Mouse (Mus musculus) lung, postnatal 14 days (tissue): ENCODE data around the gene Park7.

ENCODE experiments used
- DNase-seq: peaks from one replicate; pipeline ENCODE4 v3.0.0; 2021

Gene Park7

GRCm38 (mm10) chr4:150914290-150914733 is at the start of gene Park7, which contains the start of gene Tnfrsf9:
Gene Park7, minus strand, starts transcription at chr4:150914437.
Gene Tnfrsf9, plus strand, starts transcription at chr4:150914562.
- DNase-seq = peak; percentile 97

- no peak for DNase-seq
These were observed 49.5 kb upstream of the Park7 start for GRCm38 (mm10) chr4:150963711-150964110.

GRCm38 (mm10) chr4:150962231-150962630 is 48.0 kb upstream of the Park7 start:
- DNase-seq = peak; percentile 23

GRCm38 (mm10) chr4:150958536-150958935 is 44.3 kb upstream of the Park7 start:
- DNase-seq = no peak

GRCm38 (mm10) chr4:150957106-150957458 is 42.8 kb upstream of the Park7 start:
- no peak for DNase-seq

- DNase-seq = no peak
These were observed 42.3 kb upstream of the Park7 start for GRCm38 (mm10) chr4:150956369-150957105.

- no peak for DNase-seq
These were observed 36.7 kb upstream of the Park7 start for GRCm38 (mm10) chr4:150950972-150951371.

- DNase-seq = no peak
These were observed 30.5 kb upstream of the Park7 start for GRCm38 (mm10) chr4:150944707-150945106.

- no peak for DNase-seq
These were observed 25.9 kb upstream of the Park7 start for GRCm38 (mm10) chr4:150939991-150940651.

- no peak for DNase-seq
These were observed 23.8 kb upstream of the Park7 start for GRCm38 (mm10) chr4:150938063-150938452.

- DNase-seq = peak; percentile 31
These were observed 23.2 kb upstream of the Park7 start for GRCm38 (mm10) chr4:150937293-150938062.

- no peak for DNase-seq
These were observed 19.3 kb upstream of the Park7 start for GRCm38 (mm10) chr4:150933503-150933902.

- no peak for DNase-seq
These were observed 13.6 kb upstream of the Park7 start for GRCm38 (mm10) chr4:150927789-150928188.

GRCm38 (mm10) chr4:150926924-150927705 is 12.9 kb upstream of the Park7 start:
- DNase-seq = no peak

GRCm38 (mm10) chr4:150925923-150926322 is 11.7 kb upstream of the Park7 start:
- no peak for DNase-seq

GRCm38 (mm10) chr4:150924936-150925335 is 10.7 kb upstream of the Park7 start:
- no peak for DNase-seq

GRCm38 (mm10) chr4:150924308-150924707 is 10.1 kb upstream of the Park7 start:
- no peak for DNase-seq

GRCm38 (mm10) chr4:150921206-150921605 is 7.0 kb upstream of the Park7 start:
- no peak for DNase-seq

- DNase-seq = no peak
These were observed 3.2 kb upstream of the Park7 start for GRCm38 (mm10) chr4:150917336-150918027.

GRCm38 (mm10) chr4:150915181-150915906 is 1.1 kb upstream of the Park7 start:
- DNase-seq = no peak

- no peak for DNase-seq
These were observed 494 bp downstream of the Park7 start for GRCm38 (mm10) chr4:150913743-150914142.
